Mouse (Mus musculus) thymus, adult 2 months (tissue): ENCODE measurements around the gene Rimbp2. TPM values are rescaled to one million over a fixed set of nuclear protein-coding genes. Genes with fewer than 3 reads are reported as not detected.
"Not testable (repeated sequence)": the region's sequence is repeated elsewhere in the genome, so short reads cannot be mapped to it uniquely, and the experiment has no call there.

Experiments used
- DNase-seq: peaks from one replicate; pipeline ENCODE4 v3.0.0; 2021
- H3K27ac ChIP-seq: fragments of 200-500 bp; 2 replicates; pipeline ENCODE4 v1.5.1; 2012; ENCODE audit warnings: low read length, control low read depth; ENCODE audit not compliant: control insufficient read depth, insufficient read depth
- H3K27me3 ChIP-seq: fragments of 200-500 bp; 2 replicates; pipeline ENCODE4 v1.6.1; 2012; ENCODE audit warnings: mild to moderate bottlenecking, low read length, moderate library complexity, mixed read lengths; ENCODE audit not compliant: control insufficient read depth, insufficient read depth
- H3K36me3 ChIP-seq: fragments of 200-500 bp; 2 replicates; pipeline ENCODE4 v1.6.1; 2012; ENCODE audit warnings: mild to moderate bottlenecking, low read length, moderate library complexity; ENCODE audit not compliant: control insufficient read depth, insufficient read depth
- H3K4me1 ChIP-seq: fragments of 200-500 bp; replicated peaks from 2 replicates; pipeline ENCODE4 v1.6.1; 2012; ENCODE audit warnings: low read length; ENCODE audit not compliant: control insufficient read depth, insufficient read depth
- H3K4me3 ChIP-seq: fragments of 200-500 bp; 2 replicates; pipeline ENCODE4 v1.5.1; 2012; ENCODE audit warnings: mild to moderate bottlenecking, low read length, control low read depth, moderate library complexity; ENCODE audit not compliant: control insufficient read depth, insufficient read depth
- CTCF ChIP-seq: fragments of 200-500 bp; IDR thresholded peaks from 2 replicates; pipeline ENCODE4 v1.5.1; 2012; ENCODE audit warnings: mild to moderate bottlenecking, control low read depth, low read length, moderate library complexity, borderline replicate concordance; ENCODE audit not compliant: control insufficient read depth, poor library complexity, insufficient read depth; ENCODE audit errors: extremely low read depth
- POLR2A ChIP-seq: fragments of 200-500 bp; IDR thresholded peaks from 2 replicates; pipeline ENCODE4 v1.6.1; 2012; ENCODE audit warnings: mild to moderate bottlenecking, low read length, control low read depth, moderate library complexity; ENCODE audit not compliant: control insufficient read depth, poor library complexity, insufficient read depth; ENCODE audit errors: extremely low read depth
- WGBS: fragments of 180-500 bp; shearing (Covaris S2); methylation state at CpG from one replicate; pipeline ENCODE4 v1.1.7; 2018; 5-methylcytosine and 5-hydroxymethylcytosine counted together
- polyA plus RNA-seq: library from polyadenylated mRNA; depleted of rRNA; stranded (reverse); fragments of >200 nt; gene quantifications from 2 replicates; pipeline ENCODE4 v1.2.3, GENCODE M21; 2012

The Rimbp2 gene
- polyA plus RNA-seq, 1 experiment = 0.11 TPM

DNA sequence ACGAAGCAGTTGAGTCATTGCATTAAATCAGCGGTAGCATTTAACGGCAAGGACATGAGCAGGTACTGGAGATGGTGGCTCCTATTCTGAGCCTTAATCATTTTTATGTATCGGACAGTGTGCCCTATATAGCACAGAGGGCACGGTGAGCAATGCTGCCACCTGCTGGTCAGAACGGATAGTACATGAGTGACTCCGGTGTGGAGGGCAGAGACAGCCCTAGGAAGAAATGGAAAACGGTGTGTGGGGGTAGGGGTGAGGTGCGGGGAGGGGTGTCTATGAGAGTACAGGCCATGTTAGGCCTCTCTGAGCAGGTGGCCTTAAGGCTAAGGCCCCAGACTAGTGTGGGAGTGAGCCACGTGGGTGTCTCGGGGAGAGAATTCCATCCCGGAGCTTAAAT lies 28.3 kb upstream of the Rimbp2 start:
- Histone ChIP-seq H3K36me3 (no peaks in the 10 kb centered on the region), H3K4me1 (no peaks in the 10 kb centered on the region), H3K4me3 (no peak overlapping the region), H3K27ac (no peak overlapping the region), H3K27me3 (no peaks in the 10 kb centered on the region)
- DNase-seq = peak; percentile 67
- 40% methylated on average over 12 of the region's 12 CpGs for WGBS
- TF ChIP-seq CTCF = peak; percentile 63; the same call in 1 of the 2 replicates
- TF ChIP-seq POLR2A = no peak

DNA sequence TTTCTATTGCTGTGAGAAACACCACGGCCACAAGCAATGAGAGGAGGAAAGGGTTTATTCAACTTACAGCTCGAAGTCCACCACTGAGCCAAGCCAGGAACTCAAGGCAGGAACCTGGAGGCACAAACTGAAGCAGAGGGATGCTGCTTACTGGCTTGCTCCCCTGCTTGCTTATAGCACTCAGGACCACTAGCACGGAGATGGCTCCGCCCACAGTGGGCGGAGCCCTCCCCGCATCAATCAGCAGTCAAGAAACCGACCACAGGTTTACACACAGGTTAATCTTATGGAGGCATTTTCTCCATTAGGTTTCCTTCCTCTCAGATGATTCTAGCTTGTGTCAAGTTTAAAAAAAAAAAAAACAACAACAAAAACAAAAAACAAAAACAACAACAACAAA lies 27.6 kb upstream of the Rimbp2 start:
- Histone ChIP-seq H3K4me3 (no peak overlapping the region), H3K4me1 (no peaks in the 10 kb centered on the region), H3K27ac (no peak overlapping the region), H3K36me3 (no peaks in the 10 kb centered on the region), H3K27me3 (no peaks in the 10 kb centered on the region)
- TF ChIP-seq CTCF = no peak
- TF ChIP-seq POLR2A = no peak
- no peak for DNase-seq
- WGBS = 71% methylated on average over 7 of the region's 7 CpGs

DNA sequence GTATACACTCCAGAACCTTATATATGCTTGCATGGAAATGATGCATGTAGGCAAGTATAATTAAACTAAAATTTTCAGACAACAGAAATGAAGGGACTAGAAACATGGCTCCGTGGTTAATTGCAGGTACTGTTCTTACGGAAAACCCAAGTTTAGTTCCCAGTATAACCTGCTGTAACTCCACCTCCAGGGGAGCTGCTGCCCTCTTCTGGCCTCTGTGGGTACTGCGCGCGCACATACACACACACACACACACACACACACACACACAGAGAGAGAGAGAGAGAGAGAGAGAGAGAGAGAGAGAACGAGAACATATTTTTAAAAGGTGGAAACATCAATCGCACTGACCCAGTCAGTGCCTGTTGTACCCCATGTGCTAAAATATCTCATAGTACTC lies 25.7 kb upstream of the Rimbp2 start:
- DNase-seq = no peak
- no peak overlapping the region for H3K4me3 ChIP-seq
- no peak overlapping the region for H3K27ac ChIP-seq
- H3K4me1 ChIP-seq = no peaks in the 10 kb centered on the region
- no peaks in the 10 kb centered on the region for H3K27me3 ChIP-seq
- WGBS = 99% methylated on average over 7 of the region's 7 CpGs
- no peaks in the 10 kb centered on the region for H3K36me3 ChIP-seq
- TF ChIP-seq CTCF (no peak), POLR2A (no peak)

- H3K27me3 ChIP-seq, H3K27ac ChIP-seq, H3K4me3 ChIP-seq, DNase-seq, H3K36me3 ChIP-seq, H3K4me1 ChIP-seq: not testable (repeated sequence)
- WGBS = 79% methylated on average over 1 of the region's 1 CpGs
Observed at GRCm38 (mm10) chr5:128977466-128977865, 24.2 kb upstream of the Rimbp2 start.

GRCm38 (mm10) chr5:128976266-128976665 lies 23.0 kb upstream of the Rimbp2 start:
- Histone ChIP-seq H3K27me3 (no peaks in the 10 kb centered on the region), H3K36me3 (no peaks in the 10 kb centered on the region)
- peak; percentile 19 for DNase-seq

DNA sequence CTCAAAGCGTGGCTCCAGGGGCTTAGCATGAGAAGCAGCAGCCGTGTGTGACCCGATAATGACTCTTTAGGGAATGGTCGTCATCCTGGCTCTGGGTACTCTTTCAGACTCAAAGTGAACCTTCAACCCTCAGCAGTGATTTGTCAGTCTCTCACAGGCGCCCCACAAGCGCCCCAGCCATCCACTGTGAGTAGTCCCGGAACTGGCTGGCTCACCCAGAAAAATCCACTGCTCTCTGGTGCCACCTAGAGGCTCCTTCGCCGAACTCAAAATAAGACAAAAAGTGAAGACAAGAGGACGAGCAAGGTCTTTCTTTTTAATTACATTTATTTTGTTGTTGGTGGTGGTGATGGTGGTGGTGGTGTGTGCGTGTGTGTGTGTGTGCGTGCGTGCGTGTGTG lies 18.0 kb upstream of the Rimbp2 start:
- 23% methylated on average over 14 of the region's 14 CpGs for WGBS
- DNase-seq = peak; percentile 65
- TF ChIP-seq CTCF (peak; percentile 65; the same call in 1 of the 2 replicates), POLR2A (no peak)

More at GRCm38 (mm10) chr5:128976266-128976665, 23.0 kb upstream of the Rimbp2 start:
- TF ChIP-seq CTCF (no peak), POLR2A (no peak)
- Histone ChIP-seq H3K4me1 (no peaks in the 10 kb centered on the region), H3K4me3 (no peak overlapping the region), H3K27ac (no peak overlapping the region)
- WGBS = 52% methylated on average over 4 of the region's 4 CpGs

DNA sequence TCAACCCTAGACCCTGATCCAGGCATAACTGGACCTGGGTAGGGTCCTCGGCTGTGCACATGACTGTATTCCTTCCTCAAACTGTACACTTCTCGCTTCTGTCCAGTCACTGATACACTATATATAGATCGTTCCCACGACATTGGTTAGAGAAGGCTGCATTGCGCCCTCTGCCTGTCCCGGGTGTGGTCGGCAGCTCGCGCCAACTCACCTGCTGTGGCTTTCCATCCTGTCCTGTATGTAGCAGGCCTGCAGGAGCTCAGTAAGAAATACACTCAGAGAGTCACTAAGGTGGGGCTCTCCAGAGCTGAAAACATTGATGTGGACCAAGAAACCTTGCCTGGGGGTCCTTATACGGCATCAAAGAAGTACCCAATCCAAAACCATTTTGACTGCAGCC lies 17.6 kb upstream of the Rimbp2 start:
- no peak for TF ChIP-seq CTCF
- no peak for TF ChIP-seq POLR2A
- Histone ChIP-seq H3K4me1 (no peaks in the 10 kb centered on the region), H3K36me3 (no peaks in the 10 kb centered on the region), H3K4me3 (no peak overlapping the region), H3K27me3 (no peaks in the 10 kb centered on the region), H3K27ac (no peak overlapping the region)
- WGBS = 68% methylated on average over 10 of the region's 10 CpGs
- DNase-seq = no peak

More for the DNA sequence above, 18.0 kb upstream of the Rimbp2 start:
- Histone ChIP-seq H3K4me1 (no peaks in the 10 kb centered on the region), H3K27ac (no peak overlapping the region), H3K27me3 (no peaks in the 10 kb centered on the region), H3K36me3 (no peaks in the 10 kb centered on the region), H3K4me3 (no peak overlapping the region)
